Mouse (Mus musculus) splenic B cell, adult 2 months (primary cell): ENCODE data around the gene Plekha5.

Experiments used
- DNase-seq: peaks from one replicate; pipeline ENCODE4 v3.0.0-alpha.2; 2011; ENCODE audit warnings: low read depth, low spot score
- H3K27me3 ChIP-seq: 2 replicates; pipeline ENCODE4 v1.6.1; 2012; ENCODE audit warnings: mild to moderate bottlenecking, low read length, moderate library complexity, mixed read lengths; ENCODE audit not compliant: control insufficient read depth, poor library complexity, insufficient read depth, severe bottlenecking
- H3K36me3 ChIP-seq: 2 replicates; pipeline ENCODE4 v1.6.1; 2012; ENCODE audit warnings: mild to moderate bottlenecking, low read length, moderate library complexity, mixed read lengths; ENCODE audit not compliant: control insufficient read depth, poor library complexity, insufficient read depth, severe bottlenecking

The Plekha5 gene

DNA sequence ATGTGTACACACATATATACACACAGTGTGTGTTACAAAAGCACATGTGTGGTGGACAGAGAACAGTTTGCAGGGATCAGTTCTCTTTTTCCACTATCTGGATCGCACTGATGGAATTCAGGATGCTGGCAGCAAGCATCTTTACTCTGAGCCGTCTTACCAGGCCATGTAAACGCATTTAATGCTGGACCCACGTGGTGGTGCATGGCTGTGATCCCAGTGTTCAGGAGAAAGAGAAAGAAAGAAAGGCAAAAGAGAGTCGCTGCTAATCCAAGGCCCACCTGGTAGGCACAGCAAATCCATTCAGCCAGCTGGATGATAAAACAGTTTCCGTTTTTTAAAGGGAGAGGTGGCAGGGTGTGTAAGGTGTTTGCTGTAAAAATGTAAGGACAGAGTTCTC, 45.9 kb downstream of the Plekha5 start:
- Histone ChIP-seq H3K27me3 (no peaks in the 10 kb centered on the region), H3K36me3 (no peaks in the 10 kb centered on the region)
- DNase-seq, result no peak

DNA sequence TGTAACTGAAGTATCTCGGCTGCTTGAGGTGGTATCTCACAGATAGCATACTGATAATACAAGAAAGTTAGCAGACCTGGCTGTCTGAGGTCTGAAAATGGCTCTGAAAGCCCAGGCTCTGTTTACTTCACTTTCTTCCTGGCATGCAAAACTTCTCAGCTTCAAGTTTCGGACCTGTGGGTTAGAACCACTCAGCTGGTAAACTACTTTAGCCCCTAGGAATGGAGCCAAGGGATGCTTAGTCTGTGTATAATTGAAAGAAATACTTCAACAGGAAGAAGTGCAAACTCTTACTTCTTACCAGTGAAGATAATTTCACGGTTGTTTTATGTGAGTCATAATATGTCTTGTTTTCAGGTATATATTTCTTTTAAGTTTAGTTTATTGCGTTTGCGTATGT, 47.9 kb downstream of the Plekha5 start:
- DNase-seq, result no peak
- no peaks in the 10 kb centered on the region for H3K36me3 ChIP-seq

DNA sequence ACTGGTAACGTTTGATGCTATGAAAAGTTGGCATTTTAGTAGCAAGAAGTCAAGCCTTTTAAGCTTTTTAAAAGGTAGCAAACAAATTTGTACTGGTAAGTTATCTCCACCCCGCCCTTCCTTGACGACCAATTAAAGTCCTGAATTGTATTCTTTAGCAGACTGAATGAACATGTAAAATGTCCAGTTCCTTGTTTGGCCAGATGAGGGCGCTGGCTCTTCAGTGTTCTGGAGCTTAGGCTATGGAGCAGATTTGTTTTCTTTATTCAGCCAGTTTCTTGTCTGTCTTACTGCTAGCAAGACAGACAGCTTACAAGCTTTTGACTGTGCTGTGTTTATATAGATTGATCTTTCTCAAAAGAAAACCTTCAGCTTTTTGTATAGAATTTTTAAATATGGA, 48.5 kb downstream of the Plekha5 start:
- DNase-seq, result peak; percentile 50
- Histone ChIP-seq H3K27me3 (no peaks in the 10 kb centered on the region), H3K36me3 (no peaks in the 10 kb centered on the region)

More for the DNA sequence above, 47.9 kb downstream of the Plekha5 start:
- H3K27me3 ChIP-seq, result no peaks in the 10 kb centered on the region

DNA sequence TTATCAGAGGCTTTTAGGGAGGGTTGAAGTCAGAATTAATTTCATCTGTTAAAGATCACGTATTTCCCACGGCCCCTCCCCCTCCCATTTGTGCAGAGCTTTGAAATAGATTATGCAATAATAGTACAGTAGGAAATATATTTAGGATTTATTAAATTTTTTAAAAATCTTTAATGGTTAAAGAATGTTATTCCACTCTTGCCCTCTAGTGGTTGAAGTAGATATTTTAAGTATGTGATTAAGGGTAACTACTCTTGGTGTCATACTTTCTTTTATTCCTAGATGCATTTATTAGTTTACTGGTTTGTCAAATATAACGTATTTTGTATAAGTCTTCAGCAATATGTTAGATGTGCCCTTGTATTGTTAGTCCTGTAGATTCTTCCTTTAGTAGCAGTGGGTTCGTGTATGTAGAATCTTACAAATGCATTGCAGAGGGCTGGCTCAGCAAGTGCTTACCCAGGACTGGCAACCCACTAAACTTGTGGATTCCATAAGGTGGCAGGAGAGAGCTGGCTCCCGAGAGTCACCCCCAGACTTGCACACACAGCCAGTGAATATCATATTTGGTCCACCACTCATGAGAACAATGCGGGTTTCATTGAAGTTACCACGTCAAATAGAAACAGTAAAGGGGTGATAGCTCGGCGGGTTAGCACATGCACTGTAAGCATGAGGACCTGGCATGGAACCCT, 51.7 kb downstream of the Plekha5 start:
- H3K27me3 ChIP-seq, result no peaks in the 10 kb centered on the region
- no peak for DNase-seq

DNA sequence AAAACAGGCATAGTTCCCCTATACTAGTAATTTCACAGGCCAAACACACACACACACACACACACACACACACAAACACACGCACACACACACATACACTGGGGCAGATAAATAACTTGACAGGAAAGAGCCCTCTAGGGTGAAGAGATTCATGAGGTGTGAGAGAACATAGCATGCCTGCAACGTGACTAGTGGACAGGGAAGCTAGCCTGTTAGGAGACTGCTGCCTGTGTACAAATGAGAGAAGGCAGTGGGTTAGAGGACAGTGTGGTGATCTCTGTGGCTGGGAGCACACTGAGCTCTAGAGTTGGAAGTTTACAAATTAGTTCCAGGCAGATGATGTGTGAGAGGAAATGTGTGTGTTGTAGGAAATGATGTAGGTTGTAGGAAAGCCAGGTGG, 53.1 kb downstream of the Plekha5 start:
- Histone ChIP-seq H3K27me3 (no peaks in the 10 kb centered on the region), H3K36me3 (no peaks in the 10 kb centered on the region)
- DNase-seq, result no peak

More for the DNA sequence above, 51.7 kb downstream of the Plekha5 start:
- H3K36me3 ChIP-seq, result no peaks in the 10 kb centered on the region

DNA sequence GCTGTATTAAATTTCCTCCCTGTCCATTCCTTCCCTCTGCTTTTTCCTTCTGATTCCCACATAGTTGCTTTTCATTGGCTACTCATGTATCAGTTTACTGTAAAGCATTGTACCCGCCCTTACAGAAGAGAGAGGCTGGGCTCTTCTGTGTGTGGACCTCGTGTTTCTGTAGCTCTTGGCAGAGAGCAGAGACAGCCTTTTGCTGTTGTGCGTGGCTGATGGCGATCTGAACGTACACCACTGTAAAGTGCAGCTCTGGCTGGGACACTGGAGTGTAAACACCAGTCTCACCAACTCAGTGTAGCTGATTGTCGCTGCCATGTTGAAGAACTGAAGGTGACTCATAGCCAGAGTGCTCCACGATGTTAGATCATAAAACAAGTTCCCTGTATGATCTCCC, 54.2 kb downstream of the Plekha5 start:
- Histone ChIP-seq H3K36me3 (no peaks in the 10 kb centered on the region), H3K27me3 (no peaks in the 10 kb centered on the region)
- DNase-seq, result no peak

DNA sequence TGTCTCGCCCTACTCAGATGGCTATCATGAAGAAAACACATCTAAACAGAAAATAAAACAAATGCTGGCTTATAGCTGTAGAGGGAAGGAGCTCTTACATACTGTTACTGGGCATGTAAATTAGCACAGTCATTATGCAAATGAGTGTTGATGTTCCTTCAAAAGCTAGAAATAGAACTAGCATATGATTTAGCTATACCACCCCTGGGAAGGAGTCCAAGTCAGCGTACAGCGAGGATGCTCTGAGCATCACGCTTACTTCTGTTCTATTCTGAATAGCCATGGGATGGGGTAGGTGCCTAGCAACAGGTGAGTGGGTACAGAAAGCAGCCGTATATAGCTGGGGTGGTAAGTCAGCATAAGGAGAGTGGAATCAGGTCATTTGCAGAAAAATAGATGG, 55.1 kb downstream of the Plekha5 start:
- H3K36me3 ChIP-seq, result no peaks in the 10 kb centered on the region
- no peak for DNase-seq
- no peaks in the 10 kb centered on the region for H3K27me3 ChIP-seq

DNA sequence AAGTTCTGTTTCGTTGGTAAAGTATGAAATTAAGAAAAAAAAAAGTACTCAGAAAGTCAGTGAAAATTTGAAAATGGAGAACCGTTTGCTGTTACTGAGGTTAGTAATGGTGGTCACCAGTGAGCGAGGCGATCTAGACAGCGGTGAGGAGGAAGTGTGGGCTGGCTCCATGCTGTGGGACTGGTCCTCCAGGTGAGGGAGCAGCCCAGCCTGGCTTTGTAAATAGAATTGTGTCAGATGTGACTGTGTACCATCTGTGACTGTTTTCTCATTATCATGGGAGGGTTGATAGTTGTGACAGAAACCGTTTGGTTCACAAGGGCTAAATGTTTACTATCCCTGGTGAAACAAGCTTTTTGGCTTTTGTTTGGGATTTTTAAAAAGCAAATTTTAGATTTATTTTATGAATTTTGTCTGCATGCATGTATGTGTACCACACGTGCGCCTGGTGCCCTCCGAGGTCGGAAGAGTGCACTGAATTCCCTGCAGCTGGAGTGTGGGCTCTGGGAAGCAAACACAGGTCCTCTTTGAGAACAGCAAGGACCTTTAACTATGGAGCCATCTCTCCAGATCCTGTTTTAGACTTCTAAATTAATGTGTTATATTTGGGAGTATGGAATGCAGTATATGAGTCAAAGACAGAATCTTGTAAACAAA, 56.7 kb downstream of the Plekha5 start:
- no peaks in the 10 kb centered on the region for H3K36me3 ChIP-seq
- no peaks in the 10 kb centered on the region for H3K27me3 ChIP-seq
- no peak for DNase-seq

DNA sequence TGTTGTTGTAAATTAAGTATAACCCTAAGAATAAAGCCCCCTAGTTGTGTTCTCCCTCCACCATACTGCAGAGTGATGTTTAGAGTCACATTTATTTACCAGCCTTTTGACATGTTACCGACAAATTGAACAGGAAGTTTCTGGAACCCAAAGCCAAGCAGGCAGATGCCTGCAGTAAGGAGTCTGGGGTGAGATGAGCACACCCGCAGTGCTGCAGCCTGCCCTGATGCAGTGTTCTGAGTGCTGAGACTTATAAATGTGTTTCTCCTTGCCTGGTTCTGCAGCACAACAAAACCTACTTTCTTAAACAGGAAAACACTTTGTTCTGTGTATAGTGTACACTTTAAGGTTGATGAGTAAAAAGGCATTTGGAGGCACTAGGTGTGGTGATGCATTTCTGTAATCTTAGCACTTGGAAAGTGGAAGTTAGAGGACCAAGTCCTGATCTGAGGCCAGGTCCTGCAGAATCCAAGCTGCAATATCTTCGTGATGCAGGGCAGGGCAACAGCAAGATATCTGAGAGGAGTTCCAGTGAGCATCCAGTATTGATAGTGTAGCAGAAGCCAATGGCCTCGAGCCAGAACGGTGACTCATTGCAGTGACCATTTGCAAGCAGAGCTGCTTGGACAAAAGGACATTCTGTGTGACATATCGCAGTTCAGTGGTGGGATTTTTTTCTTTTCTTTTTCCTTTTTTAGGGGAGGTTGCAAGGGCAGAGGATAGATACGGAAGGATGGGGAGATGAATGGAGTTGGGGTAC, 58.0 kb downstream of the Plekha5 start:
- Histone ChIP-seq H3K27me3 (no peaks in the 10 kb centered on the region), H3K36me3 (no peaks in the 10 kb centered on the region)
- no peak for DNase-seq

DNA sequence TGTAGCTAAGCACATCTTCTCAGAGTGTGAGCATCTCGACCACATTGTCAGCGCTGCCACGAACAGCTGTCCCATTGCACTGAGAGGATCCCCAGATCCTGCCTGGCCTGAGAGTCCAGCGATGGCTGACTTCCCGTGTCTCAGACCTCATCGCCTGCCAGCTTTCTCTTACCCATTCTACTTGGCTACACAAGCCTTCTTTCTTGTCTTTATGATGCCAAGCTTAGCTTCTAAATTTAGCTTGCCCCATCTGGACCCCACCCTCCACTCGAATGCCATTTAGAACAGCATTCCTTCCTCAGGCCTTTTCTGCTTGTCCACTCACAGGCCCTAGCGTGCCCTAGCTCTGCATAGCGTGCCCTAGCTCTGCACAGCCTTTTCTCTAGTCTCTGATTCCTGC, 60.3 kb downstream of the Plekha5 start:
- no peak for DNase-seq
- no peaks in the 10 kb centered on the region for H3K36me3 ChIP-seq
- no peaks in the 10 kb centered on the region for H3K27me3 ChIP-seq

DNA sequence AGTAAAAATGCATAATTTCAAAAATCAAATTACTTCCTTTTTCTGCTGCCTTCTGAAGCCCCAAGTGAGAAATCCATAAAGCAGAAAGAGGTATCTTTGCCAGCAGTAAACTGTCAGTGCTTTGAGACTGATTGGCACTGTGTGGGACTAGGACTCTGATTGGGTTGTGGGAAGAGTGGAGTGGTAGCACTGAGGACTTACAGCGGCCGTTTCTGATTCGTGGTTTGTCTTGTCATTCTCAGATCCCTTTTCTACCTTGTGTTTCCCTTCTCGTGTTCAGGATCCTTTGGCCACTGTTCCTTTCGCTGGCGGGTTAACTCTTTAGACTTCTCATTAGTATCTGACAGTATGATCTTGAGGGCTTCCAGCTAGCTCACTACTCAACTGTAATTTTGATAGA, 61.8 kb downstream of the Plekha5 start:
- Histone ChIP-seq H3K27me3 (no peaks in the 10 kb centered on the region), H3K36me3 (no peaks in the 10 kb centered on the region)
- no peak for DNase-seq

DNA sequence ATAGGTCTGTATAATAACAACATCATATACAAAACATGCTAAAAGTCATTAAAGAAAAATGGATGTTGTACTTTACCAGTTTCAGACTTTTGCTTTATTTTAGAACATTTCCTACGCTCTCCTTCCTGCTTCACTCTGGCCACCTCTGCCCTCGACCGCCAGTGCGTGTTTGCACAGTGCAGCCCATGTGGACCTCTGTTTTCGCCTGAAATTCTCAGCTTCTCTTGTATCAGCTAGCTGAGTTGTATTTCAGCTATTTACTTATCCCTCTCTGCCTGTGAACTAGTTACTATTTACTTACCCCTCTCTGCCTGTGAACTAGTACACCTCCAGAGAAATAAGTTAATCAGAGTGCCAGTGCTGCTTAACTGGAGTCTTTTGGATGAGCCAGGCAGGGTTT, 62.8 kb downstream of the Plekha5 start:
- Histone ChIP-seq H3K27me3 (no peaks in the 10 kb centered on the region), H3K36me3 (no peaks in the 10 kb centered on the region)
- no peak for DNase-seq

DNA sequence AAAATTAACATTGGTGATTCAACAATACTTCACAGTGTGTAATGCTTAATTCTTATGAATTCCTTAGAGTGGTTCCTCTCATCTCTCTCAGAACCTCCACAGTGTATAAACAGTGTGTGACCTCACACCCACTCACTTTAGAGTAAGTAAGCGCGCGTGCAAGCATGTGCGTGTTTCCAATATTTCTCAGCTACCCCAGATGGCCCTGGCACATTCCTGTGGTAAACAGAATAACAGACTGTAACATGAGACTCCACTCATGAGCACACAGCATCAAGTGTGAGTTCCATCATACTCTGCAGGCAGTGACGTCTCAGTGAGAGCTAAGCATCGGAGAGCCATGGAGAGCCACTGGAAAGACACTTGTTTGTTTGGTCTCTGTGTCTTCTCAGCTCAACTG, 63.6 kb downstream of the Plekha5 start:
- H3K36me3 ChIP-seq, result no peaks in the 10 kb centered on the region
- H3K27me3 ChIP-seq, result no peaks in the 10 kb centered on the region
- DNase-seq, result no peak

DNA sequence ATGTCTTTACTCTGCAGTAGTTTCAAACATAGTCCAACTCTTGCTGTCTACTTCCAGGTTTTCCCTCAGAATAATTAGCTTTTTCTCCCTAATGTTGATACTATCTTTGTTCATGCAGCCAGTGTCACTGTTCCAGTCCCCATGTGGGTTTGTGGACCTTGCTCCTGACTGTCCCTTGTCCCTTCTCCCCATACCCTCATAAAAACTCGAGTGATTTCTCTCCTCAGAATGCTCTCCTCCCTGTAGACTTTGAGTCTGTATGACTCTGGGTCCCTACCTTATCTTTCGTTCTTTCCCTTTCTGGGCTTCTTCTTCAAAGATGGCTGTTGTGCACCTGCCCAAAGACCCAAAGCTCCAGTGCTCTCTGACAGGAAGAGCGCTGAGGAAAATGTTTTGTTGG, 64.8 kb downstream of the Plekha5 start:
- no peaks in the 10 kb centered on the region for H3K27me3 ChIP-seq

DNA sequence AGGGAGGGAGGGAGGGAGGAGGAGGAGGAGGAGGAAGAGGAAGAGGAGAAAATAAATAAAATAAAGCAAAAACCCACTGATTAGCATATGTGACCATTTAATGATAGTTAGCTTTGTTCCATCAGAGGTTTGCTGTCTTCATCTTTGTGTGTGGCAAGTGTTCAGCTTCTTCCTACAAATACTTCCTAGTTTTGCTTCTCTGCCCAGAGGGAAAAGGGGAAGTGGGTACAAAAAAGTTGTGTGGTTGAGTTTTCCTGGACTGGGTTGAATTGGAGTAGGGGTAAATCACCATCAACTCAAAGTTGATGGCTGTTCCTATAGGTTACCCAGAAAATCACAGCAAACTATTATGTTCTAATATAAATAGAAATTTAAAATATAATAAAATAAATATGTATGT, 65.7 kb downstream of the Plekha5 start:
- Histone ChIP-seq H3K27me3 (no peaks in the 10 kb centered on the region), H3K36me3 (no peaks in the 10 kb centered on the region)
- no peak for DNase-seq

More for the DNA sequence above, 64.8 kb downstream of the Plekha5 start:
- DNase-seq, result no peak
- no peaks in the 10 kb centered on the region for H3K36me3 ChIP-seq
